Mouse (Mus musculus) liver, embryonic 14.5 days (tissue): ENCODE measurements around the gene Maob.

Experiments
- CTCF ChIP-seq: IDR thresholded peaks from 2 replicates; pipeline ENCODE4 v1.5.1; 2016; ENCODE audit warnings: antibody characterized with exemption, low read depth, control low read depth
- EP300 ChIP-seq: IDR thresholded peaks from 2 replicates; pipeline ENCODE4 v1.6.1; 2016; ENCODE audit warnings: antibody characterized with exemption, low read depth

- TF ChIP-seq CTCF (no peak), EP300 (no peak)
These were observed 5.1 kb downstream of the Maob start for GRCm38 (mm10) chrX:16812080-16812479.
